Mouse (Mus musculus) midbrain, embryonic 15.5 days (tissue): ENCODE data around the gene Vwa7. TPM values are rescaled to one million over a fixed set of nuclear protein-coding genes. Genes with fewer than 3 reads are reported as not detected.

ENCODE experiments used
- ATAC-seq: fragments of 200-750 bp; cut with Nextera tagmentation; replicated peaks from 2 replicates; pipeline ENCODE4 v1.8.0; 2017; ENCODE audit warnings: moderate TSS enrichment
- H3K27ac ChIP-seq: fragments of 300-500 bp; sonication (generic); 2 replicates; pipeline ENCODE4 v1.5.1; 2015; ENCODE audit warnings: mild to moderate bottlenecking, inconsistent platforms
- H3K27me3 ChIP-seq: fragments of 300-500 bp; sonication (generic); replicated peaks from 2 replicates; pipeline ENCODE4 v1.6.1; 2015; ENCODE audit warnings: inconsistent platforms
- H3K36me3 ChIP-seq: fragments of 300-500 bp; sonication (generic); replicated peaks from 2 replicates; pipeline ENCODE4 v1.6.1; 2015; ENCODE audit warnings: inconsistent platforms
- H3K4me1 ChIP-seq: fragments of 300-500 bp; sonication (generic); 2 replicates; pipeline ENCODE4 v1.6.1; 2015; ENCODE audit warnings: inconsistent platforms
- H3K4me2 ChIP-seq: fragments of 300-500 bp; sonication (generic); 2 replicates; pipeline ENCODE4 v1.6.1; 2015; ENCODE audit warnings: inconsistent platforms, mild to moderate bottlenecking, moderate library complexity
- H3K4me3 ChIP-seq: fragments of 300-500 bp; sonication (generic); 2 replicates; pipeline ENCODE4 v1.5.1; 2015; ENCODE audit warnings: mild to moderate bottlenecking, inconsistent platforms
- H3K9ac ChIP-seq: fragments of 300-500 bp; sonication (generic); 2 replicates; pipeline ENCODE4 v1.6.1; 2015; ENCODE audit warnings: mild to moderate bottlenecking, inconsistent platforms
- H3K9me3 ChIP-seq: fragments of 300-500 bp; sonication (generic); 2 replicates; pipeline ENCODE4 v1.6.1; 2016; ENCODE audit warnings: inconsistent platforms
- WGBS: fragments of 180-500 bp; shearing (Covaris S2); methylation state at CpG from one replicate; pipeline ENCODE4 v1.1.7; 2015; ENCODE audit warnings: mixed read lengths; 5-methylcytosine and 5-hydroxymethylcytosine counted together
- polyA plus RNA-seq: library from polyadenylated mRNA; unstranded; fragments of >200 nt; fragmentation: Nextera tagmentation; extraction: Ambion mirVana; gene quantifications from 2 replicates; pipeline ENCODE4 v1.2.1, GENCODE M21; 2015

The Vwa7 gene
- polyA plus RNA-seq, 1 experiment from 2014 or later, result 0.06 TPM

DNA sequence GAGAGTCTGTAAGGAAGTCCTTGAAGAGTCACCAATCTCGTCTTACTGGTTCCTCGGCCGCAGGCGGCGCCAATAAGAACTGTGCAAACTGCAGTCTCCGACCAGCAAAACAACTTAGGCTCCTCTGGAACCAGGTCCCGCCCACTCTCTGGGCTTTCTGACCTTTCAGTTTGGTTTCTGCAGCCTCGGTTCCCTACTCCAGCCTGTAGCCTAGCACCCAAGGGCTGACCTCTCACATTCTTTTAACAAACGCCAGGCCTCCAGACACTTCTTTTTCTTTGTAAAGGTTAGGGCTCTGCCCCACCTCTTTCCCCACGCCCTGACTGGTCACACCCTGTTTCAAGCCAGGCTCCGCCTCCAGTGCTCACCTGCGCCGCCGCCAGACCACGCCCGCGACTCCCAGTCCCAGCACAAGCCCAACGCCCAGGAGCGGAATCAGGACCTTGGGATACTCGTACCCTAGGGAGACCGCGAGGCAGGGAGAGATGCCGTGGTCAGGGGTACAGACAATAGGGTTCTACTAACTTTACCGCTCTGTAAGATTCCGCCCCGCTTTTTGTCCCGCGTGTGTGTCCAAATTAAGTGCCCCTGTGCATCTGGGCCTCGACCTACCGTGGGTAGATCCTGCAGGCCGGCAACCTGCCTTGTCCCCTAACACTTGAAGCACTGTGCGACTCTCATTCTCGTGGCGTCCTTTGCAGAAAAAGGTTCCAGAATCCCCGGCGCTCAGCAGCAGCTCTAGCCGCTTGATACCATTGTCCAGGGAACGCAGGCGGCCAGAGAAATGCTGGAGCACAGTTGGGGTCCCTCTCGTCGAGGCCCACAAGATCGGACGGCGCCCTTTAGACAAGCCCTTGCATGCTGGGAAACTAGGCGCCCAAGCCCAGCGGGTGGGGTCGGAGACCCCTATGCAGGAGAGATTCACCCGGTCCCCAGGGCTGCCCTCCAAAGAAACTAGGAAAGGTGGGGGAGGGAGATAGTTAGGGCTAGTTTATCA lies 48.9 kb downstream of the Vwa7 start, which contains the start of gene Ly6g6c:
TSS of gene Ly6g6c (plus strand) at position 438 of the 997 bp plus-strand sequence.
- no peak for ATAC-seq
- Histone ChIP-seq H3K4me1 (peaks cover 18% of the 10 kb centered on the region), H3K4me3 (peak within 1 kb of the TSS; percentile 13), H3K27me3 (peaks cover 41% of the 10 kb centered on the region), H3K9ac (peak within 1 kb of the TSS; percentile 26; the same call in 1 of the 2 replicates), H3K36me3 (peaks cover 4% of the 10 kb centered on the region; the same call in 1 of the 2 replicates), H3K27ac (no peak within 1 kb of the TSS), H3K4me2 (peak within 1 kb of the TSS; percentile 43), H3K9me3 (no peaks in the 10 kb centered on the region)
- WGBS, result under 1% methylated on average over 48 of the region's 48 CpGs

DNA sequence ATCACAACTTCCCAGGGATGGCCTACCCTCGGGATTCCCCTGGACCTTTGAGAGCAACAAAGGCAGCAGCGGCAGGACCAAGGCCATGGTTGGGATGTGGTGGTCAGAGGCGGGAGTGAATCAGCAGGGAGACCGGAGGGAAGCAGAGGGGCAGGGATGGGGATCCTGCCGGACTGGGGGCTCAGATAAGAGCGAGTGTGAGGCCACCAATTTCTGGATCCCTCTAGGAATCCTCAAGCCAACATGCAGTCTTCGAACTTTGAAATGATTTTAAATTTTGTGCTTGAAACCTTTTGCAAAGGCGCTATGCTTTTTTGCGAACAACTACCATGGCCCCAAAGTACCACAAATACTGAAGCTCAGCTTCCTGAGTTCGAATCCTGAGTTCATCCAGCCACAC lies 49.7 kb downstream of the Vwa7 start, which contains the start of gene Mpig6b:
TSS of gene Mpig6b (minus strand) at position 101 of the 400 bp plus-strand sequence.
- no peak within 1 kb of the TSS for H3K27ac ChIP-seq
- peaks cover 10% of the 10 kb centered on the region; the same call in 1 of the 2 replicates for H3K4me1 ChIP-seq
- ATAC-seq, result no peak
- H3K27me3 ChIP-seq, result peaks cover 41% of the 10 kb centered on the region
- 46% methylated on average over 10 of the region's 10 CpGs for WGBS
- H3K9me3 ChIP-seq, result no peaks in the 10 kb centered on the region
- peaks cover 4% of the 10 kb centered on the region; the same call in 1 of the 2 replicates for H3K36me3 ChIP-seq
- H3K4me2 ChIP-seq, result peak within 1 kb of the TSS; percentile 43
- peak within 1 kb of the TSS; percentile 26; the same call in 1 of the 2 replicates for H3K9ac ChIP-seq
- H3K4me3 ChIP-seq, result peak within 1 kb of the TSS; percentile 13

DNA sequence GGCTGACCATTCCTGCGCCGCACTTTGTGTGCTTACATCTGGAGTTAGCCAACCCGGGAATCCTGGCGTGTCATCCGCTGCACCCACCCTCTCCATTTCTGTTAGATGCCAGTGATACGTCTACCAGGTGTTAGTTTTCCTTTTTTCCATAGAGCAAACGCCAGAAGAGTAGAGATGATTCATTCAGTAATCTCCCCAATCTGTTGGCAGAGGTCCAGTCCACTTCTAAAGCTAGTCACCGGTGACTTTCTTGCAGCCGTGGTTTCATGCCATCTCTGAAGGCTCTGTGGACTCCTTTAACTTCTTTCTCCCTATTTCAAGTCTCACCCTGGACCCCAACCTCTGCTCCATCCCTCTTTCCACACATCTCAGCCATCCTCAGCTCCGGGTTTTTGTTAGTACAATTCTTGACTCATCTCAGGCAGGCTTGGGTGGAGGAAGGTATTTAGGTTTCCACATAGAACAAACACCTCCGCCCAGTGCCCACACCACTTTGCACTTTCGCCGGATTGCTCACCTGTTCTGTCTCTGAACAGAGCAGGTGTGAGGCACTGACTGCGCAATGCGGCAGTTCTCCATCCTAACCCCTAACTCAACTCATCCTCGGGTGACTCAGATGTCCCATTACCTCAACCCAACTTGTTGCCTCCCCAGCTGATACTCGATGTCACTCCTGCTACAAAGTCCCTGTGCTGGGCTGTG lies 52.0 kb downstream of the Vwa7 start:
- 86% methylated on average over 17 of the region's 17 CpGs for WGBS
- peaks cover 36% of the 10 kb centered on the region for H3K27me3 ChIP-seq

DNA sequence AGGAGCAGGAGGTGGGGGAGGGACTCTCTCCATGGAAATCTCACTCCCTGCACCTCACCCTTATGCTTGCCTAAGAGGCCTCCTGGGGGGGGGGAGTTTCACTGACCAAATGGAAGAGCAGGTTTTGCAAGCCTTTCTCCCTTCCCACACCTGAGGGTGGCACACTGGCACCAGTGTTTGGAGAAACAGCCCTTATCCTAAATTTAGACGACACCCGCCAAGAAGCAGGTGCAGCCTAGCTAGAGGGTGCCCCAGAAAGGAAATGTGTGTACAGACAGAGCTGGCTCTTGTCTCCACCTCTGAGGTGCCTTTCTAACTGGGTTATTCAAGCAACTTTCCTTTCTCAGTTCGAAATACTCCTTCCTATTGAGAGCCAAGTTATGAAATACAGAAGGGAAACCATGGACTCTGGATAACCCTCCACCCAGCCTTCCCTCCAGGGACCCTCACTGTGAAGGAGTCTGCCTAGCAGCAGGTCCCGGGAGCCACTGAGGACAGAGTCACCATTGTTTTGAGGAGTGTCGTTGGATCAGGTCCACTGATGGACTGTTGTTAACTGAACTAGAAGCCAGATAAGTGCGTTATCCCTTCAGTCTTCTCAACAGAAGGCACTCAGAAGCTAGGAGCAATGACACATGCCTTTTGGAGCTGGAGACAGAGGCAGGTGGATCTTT lies 54.3 kb downstream of the Vwa7 start:
- Histone ChIP-seq H3K27me3 (peaks cover 14% of the 10 kb centered on the region), H3K4me3 (no peak overlapping the region), H3K9ac (no peak overlapping the region), H3K9me3 (no peaks in the 10 kb centered on the region), H3K36me3 (no peaks in the 10 kb centered on the region), H3K4me2 (no peak overlapping the region), H3K4me1 (peaks cover under 1% of the 10 kb centered on the region; the same call in 1 of the 2 replicates), H3K27ac (no peak overlapping the region)
- 68% methylated on average over 6 of the region's 6 CpGs for WGBS
- no peak for ATAC-seq

More for the DNA sequence above, 52.0 kb downstream of the Vwa7 start:
- Histone ChIP-seq H3K27ac (no peak overlapping the region), H3K4me2 (no peak overlapping the region), H3K36me3 (no peaks in the 10 kb centered on the region), H3K4me1 (peaks cover 10% of the 10 kb centered on the region; the same call in 1 of the 2 replicates), H3K9me3 (no peaks in the 10 kb centered on the region), H3K4me3 (no peak overlapping the region), H3K9ac (no peak overlapping the region)
- no peak for ATAC-seq

DNA sequence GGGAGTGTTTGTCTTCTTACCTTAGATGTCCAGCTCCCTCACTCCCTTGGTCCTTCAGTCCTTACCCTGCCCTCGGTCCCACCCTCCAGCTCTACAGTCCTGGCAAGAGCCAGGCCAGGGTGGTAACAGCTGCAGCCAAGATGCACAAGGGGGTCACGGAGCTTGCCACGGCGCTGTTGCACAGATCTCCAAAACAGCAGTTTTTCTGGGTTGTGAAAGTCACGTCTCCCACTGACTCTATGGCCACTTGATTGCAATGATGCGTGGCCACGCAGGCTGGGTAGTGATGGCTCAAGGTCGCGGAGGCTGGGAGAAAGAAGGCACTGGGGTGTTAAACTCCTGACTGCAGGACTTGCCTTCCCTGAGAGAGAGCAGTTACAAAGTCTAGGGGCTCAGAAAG lies 55.1 kb downstream of the Vwa7 start:
- Histone ChIP-seq H3K9ac (no peak overlapping the region), H3K27ac (no peak overlapping the region), H3K4me2 (no peak overlapping the region), H3K4me3 (no peak overlapping the region), H3K27me3 (peaks cover 8% of the 10 kb centered on the region; the same call in 1 of the 2 replicates), H3K4me1 (no peaks in the 10 kb centered on the region), H3K36me3 (no peaks in the 10 kb centered on the region), H3K9me3 (no peaks in the 10 kb centered on the region)
- WGBS, result 85% methylated on average over 9 of the region's 9 CpGs
- ATAC-seq, result no peak

DNA sequence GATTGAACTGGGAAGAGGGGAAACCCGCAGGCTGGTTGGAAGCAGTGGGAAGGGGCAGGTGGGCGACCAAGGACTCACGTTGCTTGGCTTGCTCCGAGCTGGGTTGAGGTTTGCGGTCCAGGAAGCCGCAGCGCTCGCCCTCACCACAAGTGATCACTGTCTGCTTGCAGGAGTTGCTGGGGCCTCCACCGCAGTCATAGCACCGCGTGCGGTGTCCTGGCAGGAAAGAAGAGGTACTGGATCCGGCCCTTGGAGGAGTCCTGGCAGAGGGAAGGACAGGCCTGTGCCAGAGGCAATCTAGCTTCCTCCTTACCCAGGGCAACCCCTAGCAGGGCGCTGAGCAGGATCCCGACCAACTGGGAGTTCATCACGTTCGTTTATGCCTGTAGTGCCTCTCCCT lies 57.7 kb downstream of the Vwa7 start:
- no peak overlapping the region for H3K4me3 ChIP-seq
- H3K27me3 ChIP-seq, result no peaks in the 10 kb centered on the region
- H3K36me3 ChIP-seq, result no peaks in the 10 kb centered on the region
- no peak overlapping the region for H3K4me2 ChIP-seq
- H3K27ac ChIP-seq, result no peak overlapping the region
- 57% methylated on average over 17 of the region's 17 CpGs for WGBS
- no peaks in the 10 kb centered on the region for H3K9me3 ChIP-seq
- ATAC-seq, result no peak
- H3K4me1 ChIP-seq, result peaks cover 11% of the 10 kb centered on the region; the same call in 1 of the 2 replicates
- H3K9ac ChIP-seq, result no peak overlapping the region

Other genes with a start within 250 kb of the Vwa7 start
- not detected in 2 replicates for gene Cyp21a1, start 212.0 kb upstream of the Vwa7 start, polyA plus RNA-seq
- 41.2 and 50.4 TPM in 2 replicates for gene Stk19, start 179.6 kb upstream of the Vwa7 start, polyA plus RNA-seq
- gene Dxo, start 179.6 kb upstream of the Vwa7 start, polyA plus RNA-seq, result 75.0 and 79.1 TPM in 2 replicates
- gene Skiv2l, start 166.4 kb upstream of the Vwa7 start, polyA plus RNA-seq, result 67.4 and 73.8 TPM in 2 replicates
- 76.3 and 82.3 TPM in 2 replicates for gene Nelfe, start 166.2 kb upstream of the Vwa7 start, polyA plus RNA-seq
- gene Cfb, start 154.1 kb upstream of the Vwa7 start, polyA plus RNA-seq, result 2.6 and 3.3 TPM in 2 replicates
- gene Zbtb12, start 137.1 kb upstream of the Vwa7 start, polyA plus RNA-seq, result 17.4 and 17.5 TPM in 2 replicates
- gene Gm20547, start 134.5 kb upstream of the Vwa7 start, polyA plus RNA-seq, result 0.18 TPM in 1 of 2 replicates, not detected in the other
- gene C2, start 118.3 kb upstream of the Vwa7 start, polyA plus RNA-seq, result 2.1 and 3.1 TPM in 2 replicates
- 113 and 119 TPM in 2 replicates for gene Ehmt2, start 118.1 kb upstream of the Vwa7 start, polyA plus RNA-seq
- gene Slc44a4, start 102.1 kb upstream of the Vwa7 start, polyA plus RNA-seq, result not detected in 2 replicates
- gene Neu1, start 85.3 kb upstream of the Vwa7 start, polyA plus RNA-seq, result 36.1 and 41.1 TPM in 2 replicates
- 0.24 and 0.31 TPM in 2 replicates for gene Hspa1b, start 57.3 kb upstream of the Vwa7 start, polyA plus RNA-seq
- not detected in 2 replicates for gene Gm20481, start 46.7 kb upstream of the Vwa7 start, polyA plus RNA-seq
- 12.7 and 13.3 TPM in 2 replicates for gene Hspa1a, start 44.4 kb upstream of the Vwa7 start, polyA plus RNA-seq
- gene Hspa1l, start 43.9 kb upstream of the Vwa7 start, polyA plus RNA-seq, result 1.2 and 1.5 TPM in 2 replicates
- gene Lsm2, start 34.7 kb upstream of the Vwa7 start, polyA plus RNA-seq, result 103 and 111 TPM in 2 replicates
- gene Vars, start 15.6 kb upstream of the Vwa7 start, polyA plus RNA-seq, result 63.1 and 70.2 TPM in 2 replicates
- 2.5 and 2.7 TPM in 2 replicates for gene Sapcd1, start 11.4 kb downstream of the Vwa7 start, polyA plus RNA-seq
- gene Msh5, start 30.2 kb downstream of the Vwa7 start, polyA plus RNA-seq, result 1.6 and 3.3 TPM in 2 replicates
- 62.4 and 72.1 TPM in 2 replicates for gene Clic1, start 33.4 kb downstream of the Vwa7 start, polyA plus RNA-seq
- 337 and 380 TPM in 2 replicates for gene Ddah2, start 42.5 kb downstream of the Vwa7 start, polyA plus RNA-seq
- 0.31 TPM in 1 of 2 replicates, not detected in the other for gene Ly6g6c, start 48.8 kb downstream of the Vwa7 start, polyA plus RNA-seq
- gene Mpig6b, start 49.6 kb downstream of the Vwa7 start, polyA plus RNA-seq, result 0.21 and 0.43 TPM in 2 replicates
- gene Ly6g6e, start 60.3 kb downstream of the Vwa7 start, polyA plus RNA-seq, result 0.21 and 0.32 TPM in 2 replicates
- gene Ly6g6d, start 61.5 kb downstream of the Vwa7 start, polyA plus RNA-seq, result 1.9 and 2.5 TPM in 2 replicates
- not detected in 2 replicates for gene Ly6g6f, start 69.0 kb downstream of the Vwa7 start, polyA plus RNA-seq
- gene Abhd16a, start 72.7 kb downstream of the Vwa7 start, polyA plus RNA-seq, result 105 and 113 TPM in 2 replicates
- not detected in 2 replicates for gene Ly6g5c, start 91.7 kb downstream of the Vwa7 start, polyA plus RNA-seq
- gene Ly6g5b, start 98.8 kb downstream of the Vwa7 start, polyA plus RNA-seq, result 1.1 and 2.2 TPM in 2 replicates
- gene Gpank1, start 104.9 kb downstream of the Vwa7 start, polyA plus RNA-seq, result 25.9 and 28.9 TPM in 2 replicates
- 316 and 319 TPM in 2 replicates for gene Csnk2b, start 105.5 kb downstream of the Vwa7 start, polyA plus RNA-seq
- gene D17H6S53E, start 109.8 kb downstream of the Vwa7 start, polyA plus RNA-seq, result 8.3 and 9.6 TPM in 2 replicates
- gene Apom, start 115.5 kb downstream of the Vwa7 start, polyA plus RNA-seq, result 0.56 and 1.4 TPM in 2 replicates
- 82.9 and 83.4 TPM in 2 replicates for gene Bag6, start 118.6 kb downstream of the Vwa7 start, polyA plus RNA-seq
- 188 and 203 TPM in 2 replicates for gene Prrc2a, start 148.3 kb downstream of the Vwa7 start, polyA plus RNA-seq
- 7.3 and 8.2 TPM in 2 replicates for gene Aif1, start 159.5 kb downstream of the Vwa7 start, polyA plus RNA-seq
- gene Lst1, start 171.9 kb downstream of the Vwa7 start, polyA plus RNA-seq, result 7.6 and 9.2 TPM in 2 replicates
- 0.58 and 0.78 TPM in 2 replicates for gene Ltb, start 177.9 kb downstream of the Vwa7 start, polyA plus RNA-seq
- not detected in 2 replicates for gene Tnf, start 185.4 kb downstream of the Vwa7 start, polyA plus RNA-seq
- 0.32 and 0.69 TPM in 2 replicates for gene Lta, start 188.8 kb downstream of the Vwa7 start, polyA plus RNA-seq
- gene Gm16181, start 204.3 kb downstream of the Vwa7 start, polyA plus RNA-seq, result 1.6 TPM in 1 of 2 replicates, not detected in the other
- 94.4 and 100 TPM in 2 replicates for gene Atp6v1g2, start 217.1 kb downstream of the Vwa7 start, polyA plus RNA-seq
- gene Nfkbil1, start 219.2 kb downstream of the Vwa7 start, polyA plus RNA-seq, result 11.7 and 11.8 TPM in 2 replicates
- 379 and 391 TPM in 2 replicates for gene Ddx39b, start 225.2 kb downstream of the Vwa7 start, polyA plus RNA-seq
- 93.4 and 105 TPM in 2 replicates for gene H2-D1, start 246.2 kb downstream of the Vwa7 start, polyA plus RNA-seq